Mouse (Mus musculus): ENCODE results near the gene Tbxas1.

The Tbxas1 gene

DNA sequence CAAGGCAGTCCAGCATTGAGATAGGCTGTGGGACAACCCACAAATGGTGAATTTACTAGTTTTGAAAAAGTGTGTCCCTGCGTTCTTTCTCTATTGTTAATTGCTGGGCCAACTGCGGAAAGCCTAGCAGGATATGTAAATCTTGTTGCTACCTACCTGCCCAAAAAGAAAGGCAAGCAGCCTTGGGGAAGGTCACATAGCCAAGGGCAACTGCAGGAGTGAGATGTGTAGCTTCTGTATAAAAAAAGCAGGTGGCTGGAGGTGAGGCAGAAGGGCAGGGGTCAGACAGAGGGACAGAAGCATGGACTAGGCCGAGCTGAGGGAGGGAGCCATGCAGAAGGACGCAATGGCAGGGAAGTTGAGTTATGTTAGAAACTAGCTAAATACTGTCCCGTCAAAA, 257.4 kb downstream of the Tbxas1 start:
- DNase-seq: no peak

Data from cerebellum, postnatal 10 days (tissue).